Mouse (Mus musculus): ENCODE data around the gene Lsamp. TPM values are rescaled to one million over a fixed set of nuclear protein-coding genes. Genes with fewer than 3 reads are reported as not detected.

Gene Lsamp
- total and polyA plus RNA-seq, 3 experiments, result 0.97 to 2.3 (median 1.1) TPM

GRCm38 (mm10) chr16:41551851-41552262 is 1567.7 kb downstream of the Lsamp start:
- Histone ChIP-seq H3K4me1 (ENCODE audit: control insufficient read depth, insufficient read depth, low read length) (no peaks in the 10 kb centered on the region), H3K4me3 (no peak overlapping the region), H3K36me3 (ENCODE audit: control insufficient read depth, insufficient read depth, low read length) (no peaks in the 10 kb centered on the region), H3K79me2 (replicated peaks; ENCODE audit: control insufficient read depth, insufficient read depth, low read length) (no peaks in the 10 kb centered on the region), H3K27me3 (ENCODE audit: control insufficient read depth, insufficient read depth, low read length) (no peaks in the 10 kb centered on the region), H3K9ac (ENCODE audit: low read depth, low read length) (no peak overlapping the region), H3K27ac (no peak overlapping the region)
- no peak for DNase-seq
- WGBS, result 32% methylated on average over 3 of the region's 3 CpGs
- intact Hi-C loops (cut with DNase I), result no loop called here
- TF ChIP-seq CTCF (IDR thresholded peaks at IDR 0.05), result no peak
- TF ChIP-seq POLR2A (IDR thresholded peaks at IDR 0.05; ENCODE audit: insufficient read depth, low read depth, low read length), result no peak
- no peak for TF ChIP-seq EP300 (IDR thresholded peaks at IDR 0.05; ENCODE audit: insufficient read depth, low read depth, low read length)

- no peaks in the 10 kb centered on the region for H3K4me1 ChIP-seq (ENCODE audit: control insufficient read depth, insufficient read depth, low read length)
- no peak overlapping the region for H3K4me3 ChIP-seq
- H3K79me2 ChIP-seq (replicated peaks; ENCODE audit: control insufficient read depth, insufficient read depth, low read length), result no peaks in the 10 kb centered on the region
- intact Hi-C loops (cut with DNase I), result no loop called here
- H3K36me3 ChIP-seq (ENCODE audit: control insufficient read depth, insufficient read depth, low read length), result no peaks in the 10 kb centered on the region
- H3K27ac ChIP-seq, result no peak overlapping the region
- peak; percentile 29 to 33 for DNase-seq
- no peak for TF ChIP-seq EP300 (IDR thresholded peaks at IDR 0.05; ENCODE audit: insufficient read depth, low read depth, low read length)
- no peak for TF ChIP-seq CTCF (IDR thresholded peaks at IDR 0.05)
- no peak for TF ChIP-seq POLR2A (IDR thresholded peaks at IDR 0.05; ENCODE audit: insufficient read depth, low read depth, low read length)
- H3K9ac ChIP-seq (ENCODE audit: low read depth, low read length), result no peak overlapping the region
- H3K27me3 ChIP-seq (ENCODE audit: control insufficient read depth, insufficient read depth, low read length), result no peaks in the 10 kb centered on the region
These were observed 1572.9 kb downstream of the Lsamp start for GRCm38 (mm10) chr16:41557104-41557503.

GRCm38 (mm10) chr16:41565233-41565632 is 1581.1 kb downstream of the Lsamp start:
- Histone ChIP-seq H3K9ac (ENCODE audit: low read depth, low read length) (no peak overlapping the region), H3K79me2 (replicated peaks; ENCODE audit: control insufficient read depth, insufficient read depth, low read length) (no peaks in the 10 kb centered on the region), H3K27ac (no peak overlapping the region), H3K36me3 (ENCODE audit: control insufficient read depth, insufficient read depth, low read length) (no peaks in the 10 kb centered on the region), H3K4me3 (no peak overlapping the region), H3K4me1 (ENCODE audit: control insufficient read depth, insufficient read depth, low read length) (no peaks in the 10 kb centered on the region), H3K27me3 (ENCODE audit: control insufficient read depth, insufficient read depth, low read length) (no peaks in the 10 kb centered on the region)
- DNase-seq, result no peak
- no peak for TF ChIP-seq POLR2A (IDR thresholded peaks at IDR 0.05; ENCODE audit: insufficient read depth, low read depth, low read length)
- TF ChIP-seq EP300 (IDR thresholded peaks at IDR 0.05; ENCODE audit: insufficient read depth, low read depth, low read length), result no peak
- no peak for TF ChIP-seq CTCF (IDR thresholded peaks at IDR 0.05)
- 59% methylated on average over 2 of the region's 2 CpGs for WGBS
- intact Hi-C loops (cut with DNase I), result no loop called here

- no peaks in the 10 kb centered on the region for H3K27me3 ChIP-seq (ENCODE audit: control insufficient read depth, insufficient read depth, low read length)
- no peaks in the 10 kb centered on the region for H3K4me1 ChIP-seq (ENCODE audit: control insufficient read depth, insufficient read depth, low read length)
- WGBS, result 63% methylated on average over 5 of the region's 5 CpGs
- no peak overlapping the region for H3K27ac ChIP-seq
- no peak for DNase-seq
- no peak overlapping the region for H3K9ac ChIP-seq (ENCODE audit: low read depth, low read length)
- no peaks in the 10 kb centered on the region for H3K79me2 ChIP-seq (replicated peaks; ENCODE audit: control insufficient read depth, insufficient read depth, low read length)
- intact Hi-C loops (cut with DNase I), result no loop called here
- H3K4me3 ChIP-seq, result no peak overlapping the region
- H3K36me3 ChIP-seq (ENCODE audit: control insufficient read depth, insufficient read depth, low read length), result no peaks in the 10 kb centered on the region
- no peak for TF ChIP-seq CTCF (IDR thresholded peaks at IDR 0.05)
- TF ChIP-seq POLR2A (IDR thresholded peaks at IDR 0.05; ENCODE audit: insufficient read depth, low read depth, low read length), result no peak
- TF ChIP-seq EP300 (IDR thresholded peaks at IDR 0.05; ENCODE audit: insufficient read depth, low read depth, low read length), result no peak
These were observed 1604.6 kb downstream of the Lsamp start for GRCm38 (mm10) chr16:41588675-41589301.

- no peak for DNase-seq
- no peak for TF ChIP-seq CTCF (IDR thresholded peaks at IDR 0.05)
- no peak for TF ChIP-seq EP300 (IDR thresholded peaks at IDR 0.05; ENCODE audit: insufficient read depth, low read depth, low read length)
- TF ChIP-seq POLR2A (IDR thresholded peaks at IDR 0.05; ENCODE audit: insufficient read depth, low read depth, low read length), result no peak
- H3K79me2 ChIP-seq (replicated peaks; ENCODE audit: control insufficient read depth, insufficient read depth, low read length), result no peaks in the 10 kb centered on the region
- H3K4me3 ChIP-seq, result no peak overlapping the region
- 35% methylated on average over 1 of the region's 1 CpGs for WGBS
- no peak overlapping the region for H3K27ac ChIP-seq
- intact Hi-C loops (cut with DNase I), result no loop called here
- no peaks in the 10 kb centered on the region for H3K27me3 ChIP-seq (ENCODE audit: control insufficient read depth, insufficient read depth, low read length)
- no peak overlapping the region for H3K9ac ChIP-seq (ENCODE audit: low read depth, low read length)
- no peaks in the 10 kb centered on the region for H3K36me3 ChIP-seq (ENCODE audit: control insufficient read depth, insufficient read depth, low read length)
- no peaks in the 10 kb centered on the region for H3K4me1 ChIP-seq (ENCODE audit: control insufficient read depth, insufficient read depth, low read length)
These were observed 1628.1 kb downstream of the Lsamp start for GRCm38 (mm10) chr16:41612229-41612628.

GRCm38 (mm10) chr16:41623871-41624270 is 1639.7 kb downstream of the Lsamp start:
- DNase-seq, result no peak

More at GRCm38 (mm10) chr16:41623871-41624270, 1639.7 kb downstream of the Lsamp start:
- Histone ChIP-seq H3K9ac (ENCODE audit: low read depth, low read length) (no peak overlapping the region), H3K4me3 (no peak overlapping the region), H3K36me3 (ENCODE audit: control insufficient read depth, insufficient read depth, low read length) (no peaks in the 10 kb centered on the region), H3K79me2 (replicated peaks; ENCODE audit: control insufficient read depth, insufficient read depth, low read length) (no peaks in the 10 kb centered on the region), H3K27me3 (ENCODE audit: control insufficient read depth, insufficient read depth, low read length) (no peaks in the 10 kb centered on the region), H3K27ac (no peak overlapping the region), H3K4me1 (ENCODE audit: control insufficient read depth, insufficient read depth, low read length) (no peaks in the 10 kb centered on the region)
- intact Hi-C loops (cut with DNase I), result no loop called here
- TF ChIP-seq EP300 (IDR thresholded peaks at IDR 0.05; ENCODE audit: insufficient read depth, low read depth, low read length) (no peak), POLR2A (IDR thresholded peaks at IDR 0.05; ENCODE audit: insufficient read depth, low read depth, low read length) (no peak), CTCF (IDR thresholded peaks at IDR 0.05) (no peak)
- WGBS, result 56% methylated on average over 1 of the region's 1 CpGs
